Mouse (Mus musculus): ENCODE results near the gene Dennd4a. TPM values are rescaled to one million over a fixed set of nuclear protein-coding genes. Genes with fewer than 3 reads are reported as not detected.

Dennd4a gene
- total RNA-seq (2017) = 400 and 432 TPM in 2 replicates

- ATAC-seq (ENCODE audit: extremely low read depth, insufficient number of reproducible peaks, low FRiP score, poor library complexity, severe bottlenecking) = peak; percentile 90
Observed at GRCm38 (mm10) chr9:64810822-64811537, at the start of gene Dennd4a. Gene Dennd4a (plus strand): TSS chr9:64811340.

- no peak for ATAC-seq (ENCODE audit: extremely low read depth, insufficient number of reproducible peaks, low FRiP score, poor library complexity, severe bottlenecking)
Observed at GRCm38 (mm10) chr9:64764824-64765223, 46.3 kb upstream of the Dennd4a start.

GRCm38 (mm10) chr9:64766136-64766535, 45.0 kb upstream of the Dennd4a start:
- ATAC-seq (ENCODE audit: extremely low read depth, insufficient number of reproducible peaks, low FRiP score, poor library complexity, severe bottlenecking) = no peak

GRCm38 (mm10) chr9:64767796-64768195, 43.3 kb upstream of the Dennd4a start:
- ATAC-seq (ENCODE audit: extremely low read depth, insufficient number of reproducible peaks, low FRiP score, poor library complexity, severe bottlenecking) = no peak

- no peak for ATAC-seq (ENCODE audit: extremely low read depth, insufficient number of reproducible peaks, low FRiP score, poor library complexity, severe bottlenecking)
Observed at GRCm38 (mm10) chr9:64769066-64769695, 42.0 kb upstream of the Dennd4a start.

GRCm38 (mm10) chr9:64769911-64770310, 41.2 kb upstream of the Dennd4a start:
- no peak for ATAC-seq (ENCODE audit: extremely low read depth, insufficient number of reproducible peaks, low FRiP score, poor library complexity, severe bottlenecking)

- ATAC-seq (ENCODE audit: extremely low read depth, insufficient number of reproducible peaks, low FRiP score, poor library complexity, severe bottlenecking) = no peak
Observed at GRCm38 (mm10) chr9:64770411-64770849, 40.7 kb upstream of the Dennd4a start.

- no peak for ATAC-seq (ENCODE audit: extremely low read depth, insufficient number of reproducible peaks, low FRiP score, poor library complexity, severe bottlenecking)
Observed at GRCm38 (mm10) chr9:64771236-64771635, 39.9 kb upstream of the Dennd4a start.

- ATAC-seq (ENCODE audit: extremely low read depth, insufficient number of reproducible peaks, low FRiP score, poor library complexity, severe bottlenecking) = no peak
Observed at GRCm38 (mm10) chr9:64773254-64773653, 37.9 kb upstream of the Dennd4a start.

- ATAC-seq (ENCODE audit: extremely low read depth, insufficient number of reproducible peaks, low FRiP score, poor library complexity, severe bottlenecking) = no peak
Observed at GRCm38 (mm10) chr9:64773936-64774335, 37.2 kb upstream of the Dennd4a start.

- ATAC-seq (ENCODE audit: extremely low read depth, insufficient number of reproducible peaks, low FRiP score, poor library complexity, severe bottlenecking) = no peak
Observed at GRCm38 (mm10) chr9:64774411-64774811, 36.7 kb upstream of the Dennd4a start.

- no peak for ATAC-seq (ENCODE audit: extremely low read depth, insufficient number of reproducible peaks, low FRiP score, poor library complexity, severe bottlenecking)
Observed at GRCm38 (mm10) chr9:64774883-64775282, 36.3 kb upstream of the Dennd4a start.

- no peak for ATAC-seq (ENCODE audit: extremely low read depth, insufficient number of reproducible peaks, low FRiP score, poor library complexity, severe bottlenecking)
Observed at GRCm38 (mm10) chr9:64775491-64775890, 35.6 kb upstream of the Dennd4a start.

- ATAC-seq (ENCODE audit: extremely low read depth, insufficient number of reproducible peaks, low FRiP score, poor library complexity, severe bottlenecking) = no peak
Observed at GRCm38 (mm10) chr9:64777441-64777987, 33.6 kb upstream of the Dennd4a start.

- ATAC-seq (ENCODE audit: extremely low read depth, insufficient number of reproducible peaks, low FRiP score, poor library complexity, severe bottlenecking) = no peak
Observed at GRCm38 (mm10) chr9:64778151-64778550, 33.0 kb upstream of the Dennd4a start.

- peak; percentile 53; the same call in 1 of the 2 replicates for ATAC-seq (ENCODE audit: extremely low read depth, insufficient number of reproducible peaks, low FRiP score, poor library complexity, severe bottlenecking)
Observed at GRCm38 (mm10) chr9:64779628-64780027, 31.5 kb upstream of the Dennd4a start.

- no peak for ATAC-seq (ENCODE audit: extremely low read depth, insufficient number of reproducible peaks, low FRiP score, poor library complexity, severe bottlenecking)
Observed at GRCm38 (mm10) chr9:64783511-64783910, 27.6 kb upstream of the Dennd4a start.

- peak; percentile 73 for ATAC-seq (ENCODE audit: extremely low read depth, insufficient number of reproducible peaks, low FRiP score, poor library complexity, severe bottlenecking)
Observed at GRCm38 (mm10) chr9:64784841-64785240, 26.3 kb upstream of the Dennd4a start.

GRCm38 (mm10) chr9:64786216-64786905, 24.8 kb upstream of the Dennd4a start:
- ATAC-seq (ENCODE audit: extremely low read depth, insufficient number of reproducible peaks, low FRiP score, poor library complexity, severe bottlenecking) = no peak

GRCm38 (mm10) chr9:64788070-64788469, 23.1 kb upstream of the Dennd4a start:
- no peak for ATAC-seq (ENCODE audit: extremely low read depth, insufficient number of reproducible peaks, low FRiP score, poor library complexity, severe bottlenecking)

All from neutrophil, adult 5-6 weeks (primary cell).